Mouse (Mus musculus) forebrain, embryonic 11.5 days (tissue): ENCODE measurements at regions not wholly inside any gene's neighbourhood (a gene's known extent, or its start where the extent isn't known, plus 50 kb on each side); places are given as distances from the start of the nearest gene placed in this dataset.

Source experiments
- ATAC-seq: fragments of 200-750 bp; cut with Nextera tagmentation; replicated peaks from 2 replicates; pipeline ENCODE4 v1.8.0; 2017; ENCODE audit warnings: moderate TSS enrichment; ENCODE audit not compliant: low FRiP score
- DNase-seq: peaks from one replicate; pipeline ENCODE4 v3.0.0-alpha.2; 2017; ENCODE audit warnings: low spot score
- H3K27ac ChIP-seq: fragments of 300-500 bp; sonication (generic); 2 replicates; pipeline ENCODE4 v1.5.1; 2014; ENCODE audit warnings: low read depth, low read length
- H3K27me3 ChIP-seq: fragments of 300-500 bp; sonication (generic); 2 replicates; pipeline ENCODE4 v1.6.1; 2014; ENCODE audit warnings: mild to moderate bottlenecking, low read length, mixed read lengths; ENCODE audit not compliant: control insufficient read depth, insufficient read depth
- H3K36me3 ChIP-seq: fragments of 300-500 bp; sonication (generic); 2 replicates; pipeline ENCODE4 v1.6.1; 2014; ENCODE audit warnings: mild to moderate bottlenecking, low read length, moderate library complexity, mixed read lengths; ENCODE audit not compliant: control insufficient read depth, insufficient read depth
- H3K4me1 ChIP-seq: fragments of 300-500 bp; sonication (generic); replicated peaks from 2 replicates; pipeline ENCODE4 v1.6.1; 2014; ENCODE audit warnings: low read length, mixed read lengths; ENCODE audit not compliant: control insufficient read depth, insufficient read depth
- H3K4me2 ChIP-seq: fragments of 300-500 bp; sonication (generic); 2 replicates; pipeline ENCODE4 v1.6.1; 2014; ENCODE audit warnings: low read depth, mild to moderate bottlenecking, low read length, moderate library complexity, mixed read lengths; ENCODE audit not compliant: severe bottlenecking
- H3K4me3 ChIP-seq: fragments of 300-500 bp; sonication (generic); 2 replicates; pipeline ENCODE4 v1.5.1; 2014; ENCODE audit warnings: low read depth, low read length
- H3K9ac ChIP-seq: fragments of 300-500 bp; sonication (generic); 2 replicates; pipeline ENCODE4 v1.6.1; 2014; ENCODE audit warnings: low read length
- H3K9me3 ChIP-seq: fragments of 300-500 bp; sonication (generic); 2 replicates; pipeline ENCODE4 v1.6.1; 2016; ENCODE audit warnings: low read length, mixed read lengths; ENCODE audit not compliant: control insufficient read depth
- WGBS: fragments of 180-500 bp; shearing (Covaris S2); extraction: QIAGEN DNeasy Blood & Tissue Kit; methylation state at CpG from one replicate; pipeline ENCODE4 v1.1.7; 2014; 5-methylcytosine and 5-hydroxymethylcytosine counted together

DNA sequence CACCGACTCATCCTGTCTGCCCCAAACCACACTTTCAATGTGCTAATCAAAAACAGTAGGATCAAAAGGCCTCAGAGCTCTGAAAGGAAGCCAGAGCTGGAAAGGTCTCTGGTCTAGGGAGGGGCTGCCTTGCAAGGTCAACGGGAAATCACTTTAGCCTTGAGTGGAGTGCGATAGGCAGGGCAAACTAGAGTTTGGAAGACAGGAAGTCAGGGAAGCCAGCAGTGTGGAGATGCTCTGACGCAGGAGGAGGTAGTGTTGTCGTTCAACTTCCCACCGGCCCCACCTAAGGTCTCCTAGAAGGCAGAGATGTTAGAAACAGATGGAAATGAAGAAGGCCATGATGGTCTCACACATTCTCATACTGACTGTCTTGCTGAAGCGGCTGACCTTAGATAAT, 52.0 kb upstream of the Trp53i11 start:
- 80% methylated on average over 7 of the region's 7 CpGs for WGBS
- Histone ChIP-seq H3K36me3 (no peaks in the 10 kb centered on the region), H3K9ac (no peak overlapping the region), H3K27ac (no peak overlapping the region), H3K9me3 (no peaks in the 10 kb centered on the region), H3K27me3 (no peaks in the 10 kb centered on the region), H3K4me2 (no peak overlapping the region), H3K4me3 (no peak overlapping the region), H3K4me1 (no peaks in the 10 kb centered on the region)
- DNase-seq (no peak), ATAC-seq (no peak)

GRCm38 (mm10) chr2:93133301-93133971, 53.9 kb upstream of the Trp53i11 start:
- no peak overlapping the region for H3K27ac ChIP-seq
- no peaks in the 10 kb centered on the region for H3K9me3 ChIP-seq
- H3K4me2 ChIP-seq = no peak overlapping the region
- H3K27me3 ChIP-seq = no peaks in the 10 kb centered on the region
- H3K4me3 ChIP-seq = no peak overlapping the region
- no peak overlapping the region for H3K9ac ChIP-seq
- H3K36me3 ChIP-seq = no peaks in the 10 kb centered on the region
- ATAC-seq (no peak), DNase-seq (no peak)
- H3K4me1 ChIP-seq = no peaks in the 10 kb centered on the region
- WGBS = 86% methylated on average over 10 of the region's 10 CpGs

DNA sequence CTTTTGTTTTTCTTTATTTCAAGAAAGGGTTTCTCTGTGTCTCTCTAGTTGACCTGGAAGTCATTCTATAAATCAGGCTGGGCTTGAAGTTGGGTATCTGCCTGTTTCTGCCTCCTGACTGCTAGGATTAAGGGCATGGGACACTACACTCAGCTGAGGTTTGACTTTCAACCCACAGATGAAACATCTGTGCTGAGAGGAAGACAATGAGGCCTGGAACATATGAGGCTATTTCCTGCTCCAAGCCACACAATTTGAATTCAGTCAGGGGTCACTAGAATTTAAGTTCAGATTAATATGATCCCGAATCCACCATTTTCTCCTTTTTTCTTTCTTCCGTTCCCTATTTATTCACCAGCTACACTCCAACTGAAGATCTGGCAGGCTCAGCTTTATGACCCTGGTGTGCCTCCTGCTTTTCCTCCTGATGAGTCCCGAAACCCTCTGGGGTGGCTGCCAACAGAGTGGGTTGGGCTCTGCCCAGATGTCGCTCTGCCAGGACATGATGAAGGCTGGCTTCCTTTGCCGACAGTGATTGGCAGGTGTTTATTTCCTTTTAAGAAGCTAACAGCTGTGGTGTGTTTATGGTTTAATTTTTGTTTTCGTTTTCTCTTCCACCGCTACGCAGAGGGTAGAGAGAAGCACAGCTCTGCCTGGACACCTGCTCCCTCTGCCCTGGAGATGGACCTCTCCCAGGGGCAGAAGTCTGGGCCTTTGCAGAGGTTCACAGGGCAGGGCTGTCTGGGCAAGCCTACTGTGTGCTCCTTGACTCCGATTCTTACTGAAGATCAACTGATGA, 55.3 kb upstream of the Trp53i11 start:
- no peaks in the 10 kb centered on the region for H3K27me3 ChIP-seq
- H3K4me1 ChIP-seq = no peaks in the 10 kb centered on the region
- H3K9me3 ChIP-seq = no peaks in the 10 kb centered on the region
- H3K4me2 ChIP-seq = no peak overlapping the region
- H3K4me3 ChIP-seq = no peak overlapping the region
- H3K9ac ChIP-seq = no peak overlapping the region
- no peak for ATAC-seq
- H3K27ac ChIP-seq = no peak overlapping the region
- no peaks in the 10 kb centered on the region for H3K36me3 ChIP-seq
- DNase-seq = no peak
- WGBS = 83% methylated on average over 9 of the region's 9 CpGs

DNA sequence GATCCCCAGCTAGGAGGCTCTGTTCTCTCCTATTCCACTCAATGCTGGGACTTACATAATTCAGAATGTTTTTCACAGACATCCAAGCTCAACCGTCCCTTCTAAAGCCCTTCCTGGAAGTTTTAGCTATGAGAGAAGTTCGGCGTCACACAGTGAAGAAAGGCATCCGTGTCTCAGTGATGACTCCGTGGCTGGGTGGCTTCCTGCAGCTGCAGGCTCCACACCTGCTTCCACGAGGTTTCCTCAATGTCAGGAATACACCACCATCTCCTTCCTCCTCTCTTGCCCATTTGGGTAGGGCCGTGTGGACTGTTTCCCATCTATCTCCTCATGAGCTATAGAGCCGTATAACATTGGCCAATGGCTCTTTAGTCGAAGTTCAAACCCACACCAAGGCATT, 56.1 kb upstream of the Trp53i11 start:
- no peak overlapping the region for H3K4me3 ChIP-seq
- no peak overlapping the region for H3K4me2 ChIP-seq
- H3K9ac ChIP-seq = no peak overlapping the region
- H3K27me3 ChIP-seq = no peaks in the 10 kb centered on the region
- no peak for ATAC-seq
- no peaks in the 10 kb centered on the region for H3K9me3 ChIP-seq
- no peak overlapping the region for H3K27ac ChIP-seq
- DNase-seq = no peak
- WGBS = 87% methylated on average over 9 of the region's 9 CpGs
- no peaks in the 10 kb centered on the region for H3K36me3 ChIP-seq
- H3K4me1 ChIP-seq = no peaks in the 10 kb centered on the region; the same call in 1 of the 2 replicates

GRCm38 (mm10) chr2:93129176-93129575, 58.2 kb upstream of the Trp53i11 start:
- H3K9ac ChIP-seq = no peak overlapping the region
- H3K27me3 ChIP-seq = no peaks in the 10 kb centered on the region
- ATAC-seq (no peak), DNase-seq (no peak)
- 76% methylated on average over 4 of the region's 4 CpGs for WGBS
- H3K36me3 ChIP-seq = no peaks in the 10 kb centered on the region
- no peaks in the 10 kb centered on the region; the same call in 1 of the 2 replicates for H3K4me1 ChIP-seq
- H3K4me2 ChIP-seq = no peak overlapping the region
- H3K9me3 ChIP-seq = no peaks in the 10 kb centered on the region
- H3K4me3 ChIP-seq = no peak overlapping the region
- H3K27ac ChIP-seq = no peak overlapping the region

DNA sequence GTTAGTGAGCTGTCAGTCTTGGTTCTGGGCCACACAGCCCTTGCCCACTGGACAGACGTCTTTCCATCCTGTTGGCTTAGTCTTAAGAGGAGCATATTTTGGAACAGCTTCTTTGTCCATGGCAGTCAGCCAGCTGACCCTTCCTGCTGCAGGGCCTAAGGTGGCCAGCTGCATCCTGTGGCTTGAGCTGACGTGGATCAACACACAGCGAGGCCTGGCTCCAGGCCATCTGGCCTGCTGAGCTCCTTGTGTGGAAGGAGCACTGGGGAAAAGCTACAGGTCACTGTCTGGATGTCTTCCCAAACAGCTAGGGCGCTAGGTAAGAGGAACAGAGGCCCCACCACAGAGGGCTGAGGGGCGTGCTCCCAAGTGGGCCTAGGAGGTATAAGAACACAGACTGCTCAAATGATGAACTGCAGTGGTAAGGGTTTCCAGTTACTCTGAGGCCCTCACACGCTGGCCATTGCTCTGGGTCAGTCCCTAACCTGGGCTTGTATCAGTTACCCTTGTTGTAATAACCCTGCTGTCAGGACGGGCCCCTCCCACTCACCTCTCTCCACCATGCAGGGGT, 60.7 kb upstream of the Trp53i11 start:
- H3K4me2 ChIP-seq = no peak overlapping the region
- H3K4me1 ChIP-seq = no peaks in the 10 kb centered on the region; the same call in 1 of the 2 replicates
- DNase-seq (no peak), ATAC-seq (no peak)
- H3K9me3 ChIP-seq = no peaks in the 10 kb centered on the region
- no peaks in the 10 kb centered on the region for H3K27me3 ChIP-seq
- no peaks in the 10 kb centered on the region for H3K36me3 ChIP-seq
- H3K9ac ChIP-seq = no peak overlapping the region
- WGBS = 67% methylated on average over 7 of the region's 7 CpGs
- no peak overlapping the region for H3K27ac ChIP-seq
- H3K4me3 ChIP-seq = no peak overlapping the region

DNA sequence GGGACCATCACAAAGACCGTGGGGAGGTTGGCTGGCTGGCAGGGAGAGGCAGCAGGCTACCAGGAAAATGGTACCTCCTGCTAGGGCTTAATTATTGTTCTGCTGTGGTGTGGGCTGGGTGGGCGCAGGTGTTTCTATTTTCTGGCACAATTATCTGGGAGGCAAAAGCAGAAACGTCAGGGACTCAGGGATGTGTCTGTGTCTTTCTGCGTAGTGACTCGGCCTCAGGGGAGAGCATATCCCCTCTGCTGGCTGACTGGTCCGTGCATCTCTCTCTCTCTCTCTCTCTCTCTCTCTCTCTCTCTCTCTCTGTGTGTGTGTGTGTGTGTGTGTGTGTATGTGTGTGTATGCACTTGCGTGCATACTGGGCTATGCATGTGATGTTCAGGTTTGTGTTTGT, 61.2 kb upstream of the Trp53i11 start:
- H3K4me3 ChIP-seq = no peak overlapping the region
- no peaks in the 10 kb centered on the region for H3K27me3 ChIP-seq
- no peak overlapping the region for H3K9ac ChIP-seq
- DNase-seq (no peak), ATAC-seq (no peak)
- no peaks in the 10 kb centered on the region for H3K9me3 ChIP-seq
- no peak overlapping the region for H3K4me2 ChIP-seq
- no peak overlapping the region for H3K27ac ChIP-seq
- H3K4me1 ChIP-seq = no peaks in the 10 kb centered on the region; the same call in 1 of the 2 replicates
- H3K36me3 ChIP-seq = no peaks in the 10 kb centered on the region
- 70% methylated on average over 7 of the region's 7 CpGs for WGBS

- Histone ChIP-seq H3K27me3 (no peaks in the 10 kb centered on the region), H3K9me3 (no peaks in the 10 kb centered on the region), H3K4me3 (no peak overlapping the region), H3K4me2 (no peak overlapping the region), H3K36me3 (no peaks in the 10 kb centered on the region), H3K27ac (no peak overlapping the region), H3K4me1 (no peaks in the 10 kb centered on the region; the same call in 1 of the 2 replicates), H3K9ac (no peak overlapping the region)
- DNase-seq (no peak), ATAC-seq (no peak)
- 93% methylated on average over 7 of the region's 7 CpGs for WGBS
These were observed 62.4 kb upstream of the Trp53i11 start for GRCm38 (mm10) chr2:93124866-93125467.
